Mouse (Mus musculus): Measurements from ENCODE around the gene Pkd2l1. TPM values are rescaled to one million over a fixed set of nuclear protein-coding genes. Genes with fewer than 3 reads are reported as not detected.

The Pkd2l1 gene
- 0.04 and 0.05 TPM in 2 replicates for polyA plus RNA-seq (2015; fragmentation: Nextera tagmentation; extraction: Ambion mirVana)

DNA sequence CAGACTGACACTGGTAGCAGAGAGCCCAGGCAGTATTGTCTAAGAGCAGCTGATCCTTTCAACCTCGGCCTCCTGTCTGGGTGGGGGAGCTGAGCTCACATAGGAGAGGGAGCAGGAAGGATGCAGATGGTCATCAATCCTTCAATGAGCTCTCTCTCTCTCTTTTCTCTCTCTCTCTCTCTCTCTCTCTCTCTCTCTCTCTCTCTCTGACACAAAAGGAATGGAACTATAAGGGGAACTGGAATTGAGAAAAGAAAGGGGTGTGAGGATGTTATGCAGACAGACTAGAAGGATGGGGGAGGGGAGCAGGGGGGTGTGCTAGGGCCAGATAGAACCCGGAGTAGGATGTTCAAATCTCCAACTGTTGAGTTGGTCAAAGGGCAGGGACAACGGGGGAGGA is at the start of gene Pkd2l1:
Gene Pkd2l1 (minus strand): TSS at position 101 of the 400 bp plus-strand sequence.
- TF ChIP-seq CTCF (IDR thresholded peaks at IDR 0.05) (no peak), EP300 (IDR thresholded peaks at IDR 0.05) (no peak)
- ATAC-seq (no peak), DNase-seq (ENCODE audit: low spot score) (no peak)
- H3K36me3 ChIP-seq (ENCODE audit: insufficient read depth, low read length): no peaks in the 10 kb centered on the region
- no peaks in the 10 kb centered on the region for H3K4me1 ChIP-seq (ENCODE audit: insufficient read depth, low read depth, low read length)
- no peaks in the 10 kb centered on the region for H3K9me3 ChIP-seq (ENCODE audit: low read length)
- H3K4me3 ChIP-seq (ENCODE audit: low read depth, low read length): no peak within 1 kb of the TSS
- H3K27me3 ChIP-seq (replicated peaks; ENCODE audit: insufficient read depth, low read length): no peaks in the 10 kb centered on the region
- H3K9ac ChIP-seq (replicated peaks; ENCODE audit: low read depth): no peak within 1 kb of the TSS
- H3K4me2 ChIP-seq (replicated peaks; ENCODE audit: low read depth, low read length): no peak within 1 kb of the TSS
- WGBS: 38% methylated on average over 3 of the region's 3 CpGs
- peak within 1 kb of the TSS; percentile 9; the same call in 1 of the 2 replicates for H3K27ac ChIP-seq (ENCODE audit: low read length)

DNA sequence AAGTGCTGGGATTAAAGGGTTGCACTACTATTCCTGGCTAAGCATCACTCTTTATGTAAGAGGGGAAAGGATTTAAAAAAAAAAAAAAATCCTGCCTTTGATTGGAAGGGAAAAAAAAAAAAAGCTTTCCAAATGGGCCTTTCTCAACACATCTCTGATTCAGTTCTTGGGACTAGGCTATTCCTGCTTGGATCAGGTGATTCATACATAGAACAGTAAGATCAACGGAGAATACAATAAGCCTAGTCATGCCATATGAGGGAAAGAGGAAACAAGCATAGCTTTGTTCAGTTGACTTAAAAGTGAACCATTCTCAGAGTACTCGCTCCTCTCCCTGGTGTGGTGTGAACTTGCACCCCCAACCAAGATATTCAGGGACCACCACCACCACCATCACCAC is 46.7 kb upstream of the Pkd2l1 start:
- TF ChIP-seq EP300 (IDR thresholded peaks at IDR 0.05) (no peak), CTCF (IDR thresholded peaks at IDR 0.05) (no peak)
- Histone ChIP-seq H3K27me3 (replicated peaks; ENCODE audit: insufficient read depth, low read length) (no peaks in the 10 kb centered on the region), H3K4me1 (ENCODE audit: insufficient read depth, low read depth, low read length) (no peaks in the 10 kb centered on the region), H3K36me3 (ENCODE audit: insufficient read depth, low read length) (no peaks in the 10 kb centered on the region), H3K4me2 (replicated peaks; ENCODE audit: low read depth, low read length) (no peak overlapping the region), H3K9me3 (ENCODE audit: low read length) (no peaks in the 10 kb centered on the region), H3K9ac (replicated peaks; ENCODE audit: low read depth) (no peak overlapping the region), H3K4me3 (ENCODE audit: low read depth, low read length) (no peak overlapping the region), H3K27ac (ENCODE audit: low read length) (no peak overlapping the region)
- no peak for DNase-seq (ENCODE audit: low spot score)
- WGBS: 58% methylated on average over 2 of the region's 2 CpGs
- no peak for ATAC-seq

DNA sequence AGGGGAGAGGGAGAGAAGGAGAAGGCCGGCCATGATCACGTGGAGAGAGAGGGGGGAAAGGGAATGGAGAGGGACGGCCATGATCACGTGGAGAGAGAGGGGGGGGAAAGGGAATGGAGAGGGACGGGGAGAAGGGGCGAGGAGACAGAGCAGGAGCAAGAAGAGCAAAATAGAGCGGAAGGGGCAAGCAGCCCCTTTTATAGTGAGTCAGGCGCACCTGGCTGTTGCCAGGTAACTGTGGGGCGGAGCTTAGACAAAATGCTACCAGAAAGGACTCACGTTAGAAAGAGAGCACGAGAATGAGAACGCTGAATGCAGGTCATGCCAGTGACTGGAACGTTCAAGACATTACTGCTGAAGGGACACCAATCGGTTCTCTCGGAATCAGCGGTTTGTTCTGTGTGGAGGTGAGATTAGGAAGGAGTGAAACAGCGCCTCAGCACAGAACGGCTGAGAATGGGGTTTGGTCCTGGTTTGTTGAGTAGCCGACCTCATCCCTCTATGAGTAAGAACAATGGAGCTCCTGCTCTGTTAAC is 45.3 kb upstream of the Pkd2l1 start:
- no peak overlapping the region for H3K27ac ChIP-seq (ENCODE audit: low read length)
- WGBS: 15% methylated on average over 19 of the region's 19 CpGs
- DNase-seq (ENCODE audit: low spot score) (peak; percentile 8), ATAC-seq (peak; percentile 19)
- no peak overlapping the region for H3K4me3 ChIP-seq (ENCODE audit: low read depth, low read length)
- H3K27me3 ChIP-seq (replicated peaks; ENCODE audit: insufficient read depth, low read length): no peaks in the 10 kb centered on the region
- no peak overlapping the region for H3K9ac ChIP-seq (replicated peaks; ENCODE audit: low read depth)
- H3K4me2 ChIP-seq (replicated peaks; ENCODE audit: low read depth, low read length): peak overlapping the region; percentile 47
- H3K9me3 ChIP-seq (ENCODE audit: low read length): no peaks in the 10 kb centered on the region
- no peaks in the 10 kb centered on the region for H3K4me1 ChIP-seq (ENCODE audit: insufficient read depth, low read depth, low read length)
- H3K36me3 ChIP-seq (ENCODE audit: insufficient read depth, low read length): no peaks in the 10 kb centered on the region
- no peak for TF ChIP-seq EP300 (IDR thresholded peaks at IDR 0.05)
- TF ChIP-seq CTCF (IDR thresholded peaks at IDR 0.05): no peak

DNA sequence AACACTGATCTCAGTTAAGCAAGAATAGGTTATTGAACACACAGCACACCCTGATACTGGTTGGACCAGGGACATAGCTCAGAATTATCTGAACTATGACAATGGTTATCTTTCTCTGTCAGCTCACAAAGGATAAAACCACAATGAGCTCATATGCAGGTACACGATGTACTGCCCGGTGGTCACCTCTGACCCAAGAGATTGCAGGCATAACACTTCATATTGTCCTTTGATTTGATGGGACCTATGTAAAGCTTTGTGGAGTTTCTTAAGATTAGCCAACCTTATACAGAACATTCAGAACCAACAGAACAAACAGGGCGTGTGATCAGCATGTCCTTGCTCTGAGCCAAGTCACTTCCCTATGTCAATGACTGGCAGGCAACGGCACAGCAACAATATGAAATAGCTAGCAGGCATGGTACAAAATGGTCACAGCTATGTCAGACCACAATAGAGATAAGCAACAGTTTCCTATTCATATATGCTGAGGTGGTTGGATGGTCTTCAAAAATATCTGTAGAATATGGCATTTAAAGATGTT is 39.4 kb upstream of the Pkd2l1 start:
- no peaks in the 10 kb centered on the region for H3K4me1 ChIP-seq (ENCODE audit: insufficient read depth, low read depth, low read length)
- 82% methylated on average over 4 of the region's 4 CpGs for WGBS
- no peak overlapping the region for H3K27ac ChIP-seq (ENCODE audit: low read length)
- H3K36me3 ChIP-seq (ENCODE audit: insufficient read depth, low read length): no peaks in the 10 kb centered on the region
- no peaks in the 10 kb centered on the region for H3K27me3 ChIP-seq (replicated peaks; ENCODE audit: insufficient read depth, low read length)
- TF ChIP-seq CTCF (IDR thresholded peaks at IDR 0.05) (no peak), EP300 (IDR thresholded peaks at IDR 0.05) (peak; percentile 60)
- H3K4me2 ChIP-seq (replicated peaks; ENCODE audit: low read depth, low read length): no peak overlapping the region
- ATAC-seq (no peak), DNase-seq (ENCODE audit: low spot score) (no peak)
- no peak overlapping the region for H3K4me3 ChIP-seq (ENCODE audit: low read depth, low read length)
- H3K9ac ChIP-seq (replicated peaks; ENCODE audit: low read depth): no peak overlapping the region
- H3K9me3 ChIP-seq (ENCODE audit: low read length): no peaks in the 10 kb centered on the region

DNA sequence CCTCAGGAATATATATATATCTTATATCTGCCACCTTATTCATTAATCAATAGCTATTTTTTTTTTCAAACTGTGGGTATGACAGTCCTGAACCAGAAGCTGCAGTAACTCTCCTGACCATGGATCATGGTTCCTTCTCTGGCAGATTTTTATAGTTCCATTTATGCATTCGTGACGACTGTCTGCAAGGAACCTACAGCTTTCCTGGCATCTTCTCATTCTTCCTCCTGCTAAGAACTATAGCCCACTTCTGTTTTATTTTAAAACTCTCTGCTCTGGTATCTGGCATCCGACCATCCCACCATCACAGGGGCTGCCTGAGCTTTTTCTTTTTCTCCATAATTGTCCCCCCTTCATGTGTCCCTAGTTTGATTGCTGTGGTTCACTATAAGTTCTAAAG is 38.0 kb upstream of the Pkd2l1 start:
- no peaks in the 10 kb centered on the region for H3K4me1 ChIP-seq (ENCODE audit: insufficient read depth, low read depth, low read length)
- no peaks in the 10 kb centered on the region for H3K9me3 ChIP-seq (ENCODE audit: low read length)
- no peak overlapping the region for H3K27ac ChIP-seq (ENCODE audit: low read length)
- no peak overlapping the region for H3K4me2 ChIP-seq (replicated peaks; ENCODE audit: low read depth, low read length)
- WGBS: 73% methylated on average over 3 of the region's 3 CpGs
- no peak overlapping the region for H3K4me3 ChIP-seq (ENCODE audit: low read depth, low read length)
- H3K9ac ChIP-seq (replicated peaks; ENCODE audit: low read depth): no peak overlapping the region
- H3K27me3 ChIP-seq (replicated peaks; ENCODE audit: insufficient read depth, low read length): no peaks in the 10 kb centered on the region
- ATAC-seq (no peak), DNase-seq (ENCODE audit: low spot score) (no peak)
- no peak for TF ChIP-seq EP300 (IDR thresholded peaks at IDR 0.05)
- TF ChIP-seq CTCF (IDR thresholded peaks at IDR 0.05): no peak
- H3K36me3 ChIP-seq (ENCODE audit: insufficient read depth, low read length): no peaks in the 10 kb centered on the region

DNA sequence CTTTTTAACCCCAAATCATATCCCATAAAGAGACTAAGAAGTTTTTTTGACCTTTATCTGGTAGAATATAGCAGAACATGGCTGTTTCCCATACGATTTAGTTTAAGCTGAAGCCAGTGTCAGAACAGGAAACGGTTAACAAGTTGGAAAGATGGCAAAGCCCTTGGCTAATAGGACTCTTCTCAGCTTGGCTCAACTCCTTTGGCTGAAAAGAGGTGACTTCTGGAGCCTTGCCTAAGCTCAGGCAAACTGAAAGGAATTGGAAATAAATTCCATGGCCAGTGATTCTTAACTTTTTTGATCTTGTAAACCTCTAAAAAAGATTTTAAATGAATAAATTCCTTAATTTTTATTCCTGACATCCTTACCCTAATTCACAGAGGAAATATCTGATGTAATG is 37.5 kb upstream of the Pkd2l1 start:
- H3K9ac ChIP-seq (replicated peaks; ENCODE audit: low read depth): no peak overlapping the region
- H3K4me2 ChIP-seq (replicated peaks; ENCODE audit: low read depth, low read length): no peak overlapping the region
- TF ChIP-seq CTCF (IDR thresholded peaks at IDR 0.05): no peak
- no peak for TF ChIP-seq EP300 (IDR thresholded peaks at IDR 0.05)
- ATAC-seq (no peak), DNase-seq (ENCODE audit: low spot score) (no peak)
- WGBS: 59% methylated on average over 2 of the region's 2 CpGs
- no peak overlapping the region for H3K27ac ChIP-seq (ENCODE audit: low read length)
- no peaks in the 10 kb centered on the region for H3K27me3 ChIP-seq (replicated peaks; ENCODE audit: insufficient read depth, low read length)
- H3K36me3 ChIP-seq (ENCODE audit: insufficient read depth, low read length): no peaks in the 10 kb centered on the region
- no peaks in the 10 kb centered on the region for H3K4me1 ChIP-seq (ENCODE audit: insufficient read depth, low read depth, low read length)
- no peaks in the 10 kb centered on the region for H3K9me3 ChIP-seq (ENCODE audit: low read length)
- no peak overlapping the region for H3K4me3 ChIP-seq (ENCODE audit: low read depth, low read length)

Data from lung, postnatal 0 days (tissue).